Mouse (Mus musculus) liver (tissue): Measurements from ENCODE around the gene Phf23.
"Not testable (repeated sequence)": the region's sequence is repeated elsewhere in the genome, so short reads cannot be mapped to it uniquely, and the experiment has no call there.

Experiments used
- DNase-seq: peaks from one replicate; pipeline ENCODE4 v3.0.0-alpha.2; 2020; ENCODE audit warnings: mixed read lengths

Phf23 gene

GRCm38 (mm10) chr11:70001159-70001558, 5.6 kb downstream of the Phf23 start:
- no peak for DNase-seq

- DNase-seq = peak; percentile 46
Observed at GRCm38 (mm10) chr11:70001865-70002264, 6.3 kb downstream of the Phf23 start.

GRCm38 (mm10) chr11:70002471-70002870, 6.9 kb downstream of the Phf23 start:
- DNase-seq = no peak

- peak; percentile 29 for DNase-seq
Observed at GRCm38 (mm10) chr11:70005521-70005920, 9.9 kb downstream of the Phf23 start.

GRCm38 (mm10) chr11:70010033-70010432, 14.5 kb downstream of the Phf23 start:
- no peak for DNase-seq

- no peak for DNase-seq
Observed at GRCm38 (mm10) chr11:70010548-70010947, 15.0 kb downstream of the Phf23 start.

DNA sequence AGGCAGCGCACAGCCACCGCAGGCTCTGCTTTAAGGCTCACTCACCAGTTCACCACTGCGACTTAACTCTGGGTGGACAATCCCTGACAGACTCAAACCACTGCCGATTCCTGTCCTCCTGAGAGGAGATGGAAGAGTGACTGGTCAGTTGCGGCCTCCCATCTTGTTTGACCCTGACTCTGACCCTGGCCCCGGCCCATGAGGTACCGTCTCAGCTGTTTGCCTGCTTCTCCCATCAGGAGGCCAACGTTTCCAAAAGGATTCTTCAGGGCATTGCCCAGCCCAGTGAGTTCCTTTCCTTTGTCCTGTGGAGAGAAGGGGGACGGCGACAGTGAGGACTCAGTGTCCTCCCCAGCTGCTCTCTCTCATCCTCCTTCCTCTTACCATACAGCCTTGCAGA, 15.4 kb downstream of the Phf23 start:
- DNase-seq = no peak

GRCm38 (mm10) chr11:70012931-70013330, 17.4 kb downstream of the Phf23 start:
- no peak for DNase-seq

GRCm38 (mm10) chr11:70013408-70013807, 17.8 kb downstream of the Phf23 start:
- DNase-seq = no peak

DNA sequence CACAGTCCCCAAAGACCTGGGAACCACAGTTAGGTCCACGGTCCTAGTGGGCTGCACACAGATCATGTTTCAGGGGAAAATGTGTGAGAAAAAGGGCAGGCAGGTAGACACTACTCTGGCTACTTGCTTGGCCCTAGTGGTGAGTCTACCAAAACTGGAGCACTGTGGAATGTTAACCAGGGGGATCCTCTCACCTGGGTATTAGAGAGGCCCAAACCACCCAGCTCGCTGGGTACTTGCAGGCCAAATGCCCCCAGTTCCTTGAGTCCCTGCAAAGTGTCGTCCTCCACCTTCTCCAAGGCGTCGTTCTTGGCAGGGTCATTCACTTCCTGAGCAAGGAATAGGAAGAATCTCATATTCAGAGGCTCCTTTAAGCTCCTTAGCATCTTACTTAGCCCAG, 18.5 kb downstream of the Phf23 start:
- DNase-seq = no peak

DNA sequence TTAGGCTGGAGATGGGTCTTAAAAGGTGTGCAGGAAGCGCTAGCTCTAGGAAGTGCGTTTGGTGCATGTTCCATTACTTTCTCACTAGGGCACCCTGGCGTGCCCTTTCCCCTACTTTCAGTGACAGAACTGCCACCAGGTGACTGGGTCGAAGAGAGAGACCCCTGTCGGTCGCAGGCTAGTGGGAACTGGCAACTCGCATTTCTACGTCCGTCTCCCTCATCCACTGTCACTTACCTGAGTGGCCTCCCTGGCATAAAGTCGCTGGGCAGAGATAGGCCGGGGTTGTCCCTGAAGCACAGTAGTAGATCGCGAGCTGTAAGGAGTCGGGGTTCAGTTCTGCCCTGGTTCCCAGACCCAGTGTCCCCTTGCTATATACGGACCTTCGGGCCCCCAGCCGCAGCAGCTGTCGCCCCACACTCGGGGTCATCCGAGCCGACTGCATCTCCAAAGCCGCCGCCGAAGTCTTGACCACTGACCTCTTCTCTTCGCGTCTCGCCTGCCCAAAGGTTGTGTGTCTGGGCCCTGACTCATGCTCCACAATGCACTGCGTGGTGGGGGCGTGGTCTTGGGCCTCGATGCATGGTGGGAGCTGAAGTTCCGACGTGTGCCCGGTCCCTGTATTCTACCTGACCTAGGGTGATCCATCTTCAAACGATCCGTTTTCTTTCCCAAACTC, 19.4 kb downstream of the Phf23 start, which contains the start of gene Acadvl:
Gene Acadvl (minus strand): TSS at position 532 of the 679 bp plus-strand sequence.
- DNase-seq = peak; percentile 93

GRCm38 (mm10) chr11:70015677-70016076, 20.1 kb downstream of the Phf23 start:
- no peak for DNase-seq

- DNase-seq = not testable (repeated sequence)
Observed at GRCm38 (mm10) chr11:70016177-70016576, 20.6 kb downstream of the Phf23 start.

- no peak for DNase-seq
Observed at GRCm38 (mm10) chr11:70016669-70017068, 21.1 kb downstream of the Phf23 start, which contains the start of gene Dlg4. Dlg4 (plus strand) TSS chr11:70016942.

DNA sequence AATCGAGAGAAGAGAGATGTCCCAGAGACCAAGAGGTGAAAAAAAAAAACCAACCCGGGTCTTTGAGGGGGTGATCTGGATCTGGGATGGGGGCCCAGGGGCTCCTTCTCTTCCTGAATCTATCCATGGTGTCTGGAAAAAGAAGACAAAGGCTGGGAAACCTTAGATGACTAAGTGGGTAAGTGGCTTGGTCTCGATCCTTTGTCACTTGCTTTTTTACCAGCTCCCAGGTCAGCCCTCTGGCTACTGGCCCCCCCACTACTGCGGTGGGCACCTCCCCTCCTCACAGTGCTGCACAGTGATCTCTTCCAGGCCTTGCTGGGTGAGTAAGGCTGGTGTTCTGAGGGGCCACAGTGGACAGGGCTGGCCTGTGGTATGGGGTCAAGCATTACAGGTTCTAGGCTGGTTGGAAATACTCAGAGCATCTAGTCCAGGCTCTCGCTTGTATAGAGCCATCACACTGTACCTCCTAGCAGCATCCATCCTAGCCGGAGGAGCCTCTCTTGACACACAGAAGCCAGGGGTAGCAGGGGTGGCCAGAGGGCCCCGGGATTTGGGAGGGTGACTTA, 21.7 kb downstream of the Phf23 start:
- no peak for DNase-seq

DNA sequence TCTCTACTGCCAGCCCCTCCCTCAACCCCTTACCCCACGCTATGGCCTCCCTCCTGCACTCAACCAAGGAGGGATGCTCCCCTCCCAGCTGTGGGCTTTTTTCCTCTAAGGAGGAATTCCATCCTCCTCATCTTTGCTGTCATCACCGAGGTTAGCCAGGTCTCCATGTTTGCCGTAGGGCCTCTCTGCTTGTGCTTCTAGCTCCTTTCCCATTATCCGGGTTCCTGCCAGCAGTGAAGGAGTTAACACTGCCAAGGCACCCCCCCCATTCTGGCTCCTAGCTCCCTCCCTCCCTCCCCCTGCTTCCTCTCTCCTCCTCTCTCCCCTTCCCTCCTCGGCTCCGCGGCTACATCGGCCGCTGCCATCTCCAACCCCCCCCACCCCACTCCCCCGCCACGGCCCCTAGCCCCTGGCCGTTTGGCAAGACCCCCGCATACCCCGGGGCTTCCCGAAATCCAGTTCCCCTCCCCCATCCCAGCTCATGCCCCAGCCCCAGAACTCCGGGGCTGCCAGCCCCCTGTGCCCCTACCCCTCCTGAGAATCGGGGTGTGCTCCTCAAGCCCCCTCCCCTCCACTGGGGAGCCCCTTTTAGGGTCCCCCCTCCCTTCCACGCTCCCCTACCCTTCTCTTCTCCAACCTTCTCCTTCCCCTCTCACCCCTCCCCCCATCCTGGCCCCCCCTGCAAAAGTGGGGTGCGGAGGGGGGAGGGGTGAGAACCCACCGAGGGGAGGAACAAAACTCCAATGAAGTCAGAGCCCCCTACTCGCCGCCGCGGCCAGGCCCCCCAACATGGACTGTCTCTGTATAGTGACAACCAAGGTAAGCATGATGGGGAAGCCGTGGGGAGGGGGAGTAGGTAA, 22.8 kb downstream of the Phf23 start:
- DNase-seq = peak; percentile 58

GRCm38 (mm10) chr11:70019495-70020021, 24.0 kb downstream of the Phf23 start:
- DNase-seq = no peak

DNA sequence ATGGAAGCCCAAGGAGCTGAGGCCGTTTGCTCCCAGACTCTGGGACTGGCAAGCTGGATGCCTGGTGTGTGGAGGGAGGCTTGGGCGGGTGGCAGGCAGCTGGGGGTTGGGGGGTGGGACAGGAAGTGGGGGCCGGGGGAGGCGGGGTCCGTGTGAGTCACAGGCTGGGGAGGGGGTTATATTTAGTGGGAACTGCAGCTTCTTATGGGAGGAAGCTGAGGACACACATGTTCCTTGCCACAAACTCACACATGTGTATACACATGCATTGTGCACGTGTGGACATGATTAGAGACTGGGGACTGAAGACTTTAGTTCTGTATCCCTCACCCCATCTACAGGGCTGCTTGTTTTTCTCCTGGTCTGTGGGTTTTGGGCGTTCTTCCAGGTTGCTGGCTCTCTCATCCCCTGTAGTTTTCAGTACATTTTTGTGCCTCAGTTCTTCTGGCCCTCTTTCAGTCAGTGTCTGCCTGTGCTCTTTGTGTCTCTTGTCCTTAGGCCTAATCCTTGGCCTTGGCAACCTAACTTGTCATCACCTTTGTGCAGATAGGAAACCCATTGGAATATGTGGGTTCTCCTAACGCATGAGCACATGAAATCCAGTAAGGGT, 24.6 kb downstream of the Phf23 start:
- DNase-seq = peak; percentile 26

DNA sequence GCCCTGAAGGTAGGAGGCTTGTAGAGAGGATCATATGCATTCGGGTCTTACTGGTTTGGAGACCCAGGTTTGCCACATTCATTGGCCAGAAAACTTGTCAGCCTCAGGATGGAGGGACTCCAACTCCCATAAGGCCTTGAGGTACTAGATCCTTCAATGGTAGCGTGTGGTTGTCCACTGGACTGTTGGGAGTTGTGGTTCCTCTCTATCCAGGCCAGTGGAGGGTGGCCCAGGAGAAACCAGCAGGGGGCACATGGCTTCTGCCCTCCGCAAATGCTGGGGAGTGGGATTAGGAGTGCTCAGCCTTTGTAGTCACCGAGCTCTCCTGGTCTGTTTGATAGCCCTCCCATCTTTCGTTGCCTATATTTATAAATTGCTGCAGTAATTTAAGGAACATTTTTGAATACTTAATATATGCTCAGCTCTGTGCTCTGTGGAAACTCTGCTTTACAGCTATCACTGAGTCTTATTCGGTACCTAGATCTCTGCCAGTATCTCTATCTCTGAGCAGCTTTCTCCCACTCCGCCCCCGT, 25.2 kb downstream of the Phf23 start:
- peak; percentile 76 for DNase-seq

- DNase-seq = peak; percentile 98
Observed at GRCm38 (mm10) chr11:70021264-70022132, 25.9 kb downstream of the Phf23 start.

DNA sequence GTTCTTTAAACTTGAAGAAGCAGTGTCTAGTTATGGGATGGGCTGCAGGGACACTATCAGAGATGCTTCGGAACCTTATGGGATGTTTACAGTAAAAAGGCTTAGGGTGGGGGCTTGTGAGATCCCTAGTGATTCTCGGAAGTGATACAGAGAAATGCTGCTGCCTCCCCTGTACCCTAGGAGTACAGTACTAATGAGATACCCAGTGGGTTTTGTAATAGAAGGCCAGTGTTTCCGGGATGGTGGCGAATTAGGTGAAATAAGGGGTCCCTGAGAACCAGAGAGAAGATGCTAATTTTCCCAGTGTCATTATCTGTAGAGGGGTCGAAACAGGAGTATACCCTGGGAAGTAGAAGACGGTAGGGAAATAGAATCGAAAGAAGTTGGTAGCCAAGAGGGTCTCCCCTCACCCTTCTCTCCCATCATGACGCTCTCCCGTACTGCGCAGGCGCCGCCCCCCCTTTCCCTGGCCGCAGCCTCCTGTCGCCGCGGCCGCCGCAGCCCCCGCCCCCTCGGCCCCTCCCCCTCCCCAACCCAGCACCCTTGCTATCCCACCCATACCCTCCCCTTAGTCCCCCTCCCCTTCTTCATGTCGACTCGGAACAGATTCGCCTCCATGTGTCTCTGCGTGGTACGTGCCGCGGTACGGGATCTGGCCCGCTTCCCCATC, 28.0 kb downstream of the Phf23 start:
- DNase-seq = peak; percentile 37
